Mouse (Mus musculus): Measurements from ENCODE around the gene Reg3a. TPM values are rescaled to one million over a fixed set of nuclear protein-coding genes. Genes with fewer than 3 reads are reported as not detected.

The Reg3a gene
- not detected for polyA plus RNA-seq (2017; shearing (Covaris generic))

DNA sequence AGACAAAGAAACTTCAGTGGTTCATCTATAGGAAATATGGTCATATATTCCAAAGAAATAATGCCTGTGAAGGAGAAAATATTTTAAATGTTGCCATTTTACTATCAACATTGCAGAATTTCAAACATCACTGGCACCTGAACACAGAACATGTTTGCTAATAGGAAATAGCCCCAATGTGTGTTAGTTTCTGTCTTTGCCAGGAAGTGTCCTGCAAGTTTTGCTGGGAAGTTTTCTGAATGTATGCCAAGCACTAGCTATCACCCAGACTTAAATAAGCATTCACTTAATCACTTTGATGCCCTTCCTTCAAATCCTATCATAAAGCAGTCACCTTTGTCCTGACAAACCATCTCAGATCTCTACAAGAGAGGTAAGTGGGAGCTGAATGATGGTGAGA is at the start of gene Reg3a:
Reg3a (plus strand) TSS at position 301 of the 400 bp plus-strand sequence.

DNA sequence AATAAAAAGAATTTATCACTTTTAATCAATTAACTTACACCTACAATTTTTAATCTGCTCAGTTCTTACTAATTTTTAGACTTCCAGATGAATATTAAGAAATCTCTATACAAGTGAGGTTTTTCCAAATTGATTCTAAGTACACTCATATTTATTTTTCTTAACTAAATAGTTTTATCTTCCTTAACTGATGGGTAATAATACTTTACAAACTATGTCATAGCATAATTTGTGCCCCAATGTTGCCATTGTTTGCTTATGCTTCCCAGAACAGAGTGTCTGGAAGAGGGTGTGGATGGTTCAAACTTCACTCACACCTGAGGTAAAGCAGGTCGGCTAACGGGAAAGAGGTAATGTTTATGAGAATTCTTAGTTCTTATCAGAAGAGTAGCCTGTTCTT is 10.2 kb upstream of the Reg3a start, which contains the start of gene Reg3b:
Reg3b (plus strand) TSS at position 301 of the 400 bp plus-strand sequence.

DNA sequence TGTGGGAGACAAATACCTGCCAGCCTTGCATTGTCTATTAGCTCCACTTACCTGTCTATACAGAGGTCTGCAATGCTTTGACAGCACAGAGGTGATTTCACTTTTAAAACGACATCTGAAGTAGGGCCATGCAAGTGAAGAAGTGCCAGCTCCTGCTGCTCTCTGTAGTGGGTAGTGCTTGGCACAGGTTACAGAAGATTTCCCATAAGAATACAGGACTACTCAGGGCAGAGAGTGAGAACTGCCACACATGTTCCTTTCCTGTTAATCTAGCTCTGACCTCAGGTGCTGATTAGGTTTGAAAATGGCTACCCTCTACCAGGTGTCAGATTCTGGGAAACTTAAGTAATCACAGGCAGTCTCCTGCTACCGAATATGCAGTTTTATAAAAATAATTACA is 1.7 kb upstream of the Reg3a start, which contains the start of gene Reg3d:
Reg3d (minus strand) TSS at position 101 of the 400 bp plus-strand sequence.

DNA sequence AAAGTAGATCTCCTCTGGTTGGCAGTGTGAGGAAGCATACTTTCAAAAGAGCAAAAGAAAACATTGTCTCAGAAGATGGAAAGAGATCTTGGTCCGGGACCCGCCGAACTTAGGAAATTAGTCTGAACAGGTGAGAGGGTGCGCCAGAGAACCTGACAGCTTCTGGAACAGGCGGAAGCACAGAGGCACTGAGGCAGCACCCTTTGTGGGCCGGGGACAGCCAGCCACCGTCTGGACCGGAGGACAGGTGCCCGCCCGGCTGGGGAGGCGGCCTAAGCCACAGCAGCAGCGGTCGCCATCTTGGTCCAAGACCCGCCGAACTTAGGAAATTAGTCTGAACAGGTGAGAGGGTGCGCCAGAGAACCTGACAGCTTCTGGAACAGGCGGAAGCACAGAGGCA is 14.8 kb downstream of the Reg3a start, which contains the start of gene Reg2:
Reg2 (plus strand) TSS at position 301 of the 400 bp plus-strand sequence.

DNA sequence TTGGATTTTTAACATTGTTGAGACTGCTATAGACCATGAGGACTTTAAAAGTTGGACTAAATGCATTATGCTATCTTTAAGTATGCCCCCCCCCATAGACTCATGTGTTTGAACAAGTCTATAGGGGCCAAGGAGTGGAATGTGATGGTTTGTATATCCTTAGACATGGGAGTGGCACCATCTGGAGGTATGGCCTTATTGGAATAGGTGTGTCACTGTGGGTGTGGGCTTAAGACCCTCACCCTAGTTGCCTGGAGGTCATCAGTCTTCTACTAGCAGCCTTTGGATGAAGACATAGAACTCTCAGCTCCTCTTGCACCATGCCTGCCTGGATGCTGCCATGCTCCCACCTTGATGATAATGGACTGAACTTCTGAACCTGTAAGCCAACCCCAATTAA is 41.9 kb downstream of the Reg3a start, which contains the start of gene Reg1:
Reg1 (plus strand) TSS at position 301 of the 400 bp plus-strand sequence.

Other genes starting within 250 kb of the Reg3a start
- gene Reg3b, start 10.1 kb upstream of the Reg3a start, polyA plus RNA-seq (2017; shearing (Covaris generic)), result not detected
- not detected for gene Reg3d, start 1.8 kb upstream of the Reg3a start, polyA plus RNA-seq (2017; shearing (Covaris generic))
- gene Reg2, start 14.9 kb downstream of the Reg3a start, polyA plus RNA-seq (2017; shearing (Covaris generic)), result not detected
- not detected for gene Reg1, start 42.0 kb downstream of the Reg3a start, polyA plus RNA-seq (2017; shearing (Covaris generic))
- gene Reg3g, start 88.2 kb downstream of the Reg3a start, polyA plus RNA-seq (2017; shearing (Covaris generic)), result not detected

Data from activated CD4-positive, CD25-positive, alpha-beta regulatory T cell (primary cell).